Mouse (Mus musculus): Measurements from ENCODE around the gene Gm5447.

Gene Gm5447

DNA sequence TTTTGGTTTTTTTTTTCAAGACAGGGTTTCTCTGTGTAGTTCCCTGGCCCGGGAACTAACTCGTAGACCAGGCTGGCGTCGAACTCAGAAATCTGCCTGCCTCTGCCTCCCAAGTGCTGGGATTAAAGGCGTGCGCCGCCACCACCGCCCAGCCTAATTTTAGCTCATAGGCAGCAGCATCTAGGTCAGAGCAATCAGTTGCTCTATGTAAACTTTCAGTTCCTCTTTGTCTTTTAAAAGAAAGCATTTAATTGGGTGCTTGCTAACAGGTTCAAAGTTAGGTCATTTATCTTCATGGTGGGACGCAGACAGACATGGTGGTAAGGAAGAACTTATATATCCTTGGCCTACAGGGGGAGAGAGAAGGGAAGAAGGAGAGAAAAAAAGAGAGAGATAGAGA is 24.8 kb upstream of the Gm5447 start:
- TF ChIP-seq NANOG (IDR thresholded peaks at IDR 0.05; ENCODE audit: borderline replicate concordance, low read length) (no peak; the same call in 1 of the 2 replicates), CTCF (conservative IDR thresholded peaks at IDR 0.05; ENCODE audit: low read length) (no peak), POU5F1 (IDR thresholded peaks at IDR 0.05; ENCODE audit: borderline replicate concordance, low read length) (no peak)
- no peak overlapping the region for H3K4me3 ChIP-seq (replicated peaks; ENCODE audit: low read length)
- no peaks in the 10 kb centered on the region for H3K36me3 ChIP-seq (ENCODE audit: insufficient read depth, low read length)
- no peaks in the 10 kb centered on the region for H3K9me3 ChIP-seq (ENCODE audit: low read length)
- H3K27me3 ChIP-seq (ENCODE audit: insufficient read depth, low read length) = no peaks in the 10 kb centered on the region
- H3K4me1 ChIP-seq (replicated peaks; ENCODE audit: low read depth, low read length) = peaks cover 11% of the 10 kb centered on the region; the same call in 1 of the 2 replicates

DNA sequence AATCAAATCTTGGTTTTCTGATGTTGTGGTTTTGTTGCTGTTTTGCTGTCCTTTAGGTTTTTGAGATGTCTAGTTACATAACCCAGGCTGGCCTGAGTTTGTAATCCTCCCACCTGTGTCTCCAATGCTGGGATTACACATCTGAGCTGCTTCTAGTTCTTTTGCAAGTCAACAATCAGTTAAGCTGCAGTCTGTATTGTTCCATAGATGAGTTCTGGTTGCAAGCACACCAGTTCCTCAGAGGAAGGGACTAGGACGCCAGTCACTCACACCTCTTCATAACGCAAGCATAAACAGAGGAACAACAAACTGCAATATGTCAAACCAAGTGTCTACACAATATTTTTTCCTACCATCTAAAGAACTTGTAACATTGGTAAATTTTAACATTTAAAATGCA is 22.0 kb upstream of the Gm5447 start:
- TF ChIP-seq POU5F1 (IDR thresholded peaks at IDR 0.05; ENCODE audit: borderline replicate concordance, low read length) (no peak), NANOG (IDR thresholded peaks at IDR 0.05; ENCODE audit: borderline replicate concordance, low read length) (no peak), CTCF (conservative IDR thresholded peaks at IDR 0.05; ENCODE audit: low read length) (no peak)
- Histone ChIP-seq H3K9me3 (ENCODE audit: low read length) (no peaks in the 10 kb centered on the region), H3K27me3 (ENCODE audit: insufficient read depth, low read length) (no peaks in the 10 kb centered on the region), H3K36me3 (ENCODE audit: insufficient read depth, low read length) (no peaks in the 10 kb centered on the region), H3K4me1 (replicated peaks; ENCODE audit: low read depth, low read length) (peaks cover 8% of the 10 kb centered on the region; the same call in 1 of the 2 replicates), H3K4me3 (replicated peaks; ENCODE audit: low read length) (no peak overlapping the region)

DNA sequence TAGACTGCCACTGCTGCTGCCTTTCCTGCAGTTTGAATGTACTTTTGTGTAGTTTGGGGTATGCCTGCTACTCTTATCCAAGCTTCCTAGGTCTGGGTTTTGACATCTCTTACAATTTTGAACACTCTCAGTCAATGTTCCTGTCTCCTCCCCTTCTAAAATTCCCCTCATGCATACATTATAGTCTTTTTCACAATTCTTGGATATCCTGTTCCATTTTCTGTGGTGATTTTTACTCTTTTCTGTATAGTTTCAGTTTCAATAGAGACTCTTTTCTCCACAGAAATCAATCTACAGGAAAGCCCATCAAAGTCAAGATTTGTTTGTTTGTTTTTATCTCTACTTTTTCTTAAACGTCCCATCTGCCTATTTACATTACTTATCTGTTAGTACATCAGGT is 20.4 kb upstream of the Gm5447 start:
- H3K36me3 ChIP-seq (ENCODE audit: insufficient read depth, low read length) = no peaks in the 10 kb centered on the region
- TF ChIP-seq CTCF (conservative IDR thresholded peaks at IDR 0.05; ENCODE audit: low read length) = no peak
- TF ChIP-seq POU5F1 (IDR thresholded peaks at IDR 0.05; ENCODE audit: borderline replicate concordance, low read length) = no peak
- no peak for TF ChIP-seq NANOG (IDR thresholded peaks at IDR 0.05; ENCODE audit: borderline replicate concordance, low read length)
- H3K9me3 ChIP-seq (ENCODE audit: low read length) = no peaks in the 10 kb centered on the region
- H3K4me3 ChIP-seq (replicated peaks; ENCODE audit: low read length) = no peak overlapping the region
- no peaks in the 10 kb centered on the region for H3K27me3 ChIP-seq (ENCODE audit: insufficient read depth, low read length)
- H3K4me1 ChIP-seq (replicated peaks; ENCODE audit: low read depth, low read length) = no peaks in the 10 kb centered on the region; the same call in 1 of the 2 replicates

DNA sequence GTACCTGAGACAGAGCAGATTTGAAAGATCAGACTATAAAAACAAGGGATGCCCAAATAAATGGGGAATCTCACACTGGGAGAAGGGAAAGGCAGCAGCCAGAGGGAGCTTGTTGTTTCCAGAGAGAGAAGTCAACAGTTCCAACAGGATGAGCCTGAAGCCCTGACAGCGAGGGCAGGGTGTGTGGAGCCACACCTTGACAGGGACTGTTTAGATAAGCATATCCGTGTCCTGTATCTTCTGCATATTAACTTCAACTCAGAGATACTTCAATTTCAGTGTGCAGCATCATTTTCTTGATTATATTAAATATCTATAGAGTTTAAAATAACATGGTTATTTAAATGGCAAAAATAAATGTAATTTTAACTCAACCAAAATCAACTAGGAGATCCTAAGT is 13.3 kb upstream of the Gm5447 start:
- Histone ChIP-seq H3K36me3 (ENCODE audit: insufficient read depth, low read length) (peaks cover 8% of the 10 kb centered on the region; the same call in 1 of the 2 replicates), H3K9me3 (ENCODE audit: low read length) (no peaks in the 10 kb centered on the region), H3K4me1 (replicated peaks; ENCODE audit: low read depth, low read length) (peaks cover 28% of the 10 kb centered on the region), H3K27me3 (ENCODE audit: insufficient read depth, low read length) (no peaks in the 10 kb centered on the region), H3K4me3 (replicated peaks; ENCODE audit: low read length) (no peak overlapping the region)
- TF ChIP-seq POU5F1 (IDR thresholded peaks at IDR 0.05; ENCODE audit: borderline replicate concordance, low read length) (no peak), CTCF (conservative IDR thresholded peaks at IDR 0.05; ENCODE audit: low read length) (no peak), NANOG (IDR thresholded peaks at IDR 0.05; ENCODE audit: borderline replicate concordance, low read length) (no peak)

DNA sequence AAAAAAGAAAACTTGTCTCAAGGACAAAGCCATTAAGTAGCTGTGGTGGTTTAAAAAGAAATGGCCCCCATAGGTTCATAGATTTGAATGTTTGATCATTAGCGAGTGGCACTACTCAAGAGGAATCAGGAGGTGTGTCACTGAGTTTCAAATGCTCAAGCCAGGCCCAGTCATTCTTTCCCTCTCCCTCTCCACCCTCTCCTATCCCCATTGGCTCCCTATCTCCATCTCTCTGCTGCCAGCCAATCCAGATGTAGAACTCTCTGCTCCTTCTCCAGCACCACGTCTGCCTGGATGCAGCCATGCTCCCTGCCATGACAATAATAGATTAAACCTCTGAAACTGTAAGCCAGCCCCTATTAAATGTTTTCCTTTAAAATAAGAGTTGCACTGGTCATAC is 12.1 kb upstream of the Gm5447 start:
- Histone ChIP-seq H3K4me1 (replicated peaks; ENCODE audit: low read depth, low read length) (peaks cover 39% of the 10 kb centered on the region), H3K4me3 (replicated peaks; ENCODE audit: low read length) (no peak overlapping the region), H3K27me3 (ENCODE audit: insufficient read depth, low read length) (no peaks in the 10 kb centered on the region), H3K9me3 (ENCODE audit: low read length) (no peaks in the 10 kb centered on the region), H3K36me3 (ENCODE audit: insufficient read depth, low read length) (peaks cover 8% of the 10 kb centered on the region; the same call in 1 of the 2 replicates)
- TF ChIP-seq CTCF (conservative IDR thresholded peaks at IDR 0.05; ENCODE audit: low read length) (no peak), POU5F1 (IDR thresholded peaks at IDR 0.05; ENCODE audit: borderline replicate concordance, low read length) (no peak), NANOG (IDR thresholded peaks at IDR 0.05; ENCODE audit: borderline replicate concordance, low read length) (no peak)

DNA sequence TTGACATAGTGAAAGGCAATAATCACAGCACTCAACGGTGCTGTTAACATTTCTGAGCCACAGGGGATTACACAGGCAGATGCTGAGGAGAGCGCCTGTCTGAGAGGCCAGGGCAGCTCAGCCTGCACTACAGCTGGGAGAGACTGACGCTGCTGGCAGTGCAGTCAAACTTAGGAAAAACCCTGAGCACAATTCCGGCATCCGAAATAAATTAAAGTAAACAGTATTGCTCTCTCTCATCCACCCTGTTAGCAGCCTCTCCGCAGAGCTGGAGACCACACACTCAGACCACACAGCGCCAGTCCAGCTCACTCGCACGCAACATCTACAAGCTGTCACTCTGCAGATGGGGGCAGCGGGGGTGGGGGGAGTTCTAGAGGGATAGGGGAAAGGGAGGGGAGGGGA is 7.5 kb upstream of the Gm5447 start:
- TF ChIP-seq POU5F1 (IDR thresholded peaks at IDR 0.05; ENCODE audit: borderline replicate concordance, low read length) (no peak), CTCF (conservative IDR thresholded peaks at IDR 0.05; ENCODE audit: low read length) (no peak), NANOG (IDR thresholded peaks at IDR 0.05; ENCODE audit: borderline replicate concordance, low read length) (peak; percentile 63; the same call in 1 of the 2 replicates)

GRCm38 (mm10) chr13:30968311-30968710 is 5.7 kb upstream of the Gm5447 start:
- H3K4me3 ChIP-seq (replicated peaks; ENCODE audit: low read length) = no peak overlapping the region
- H3K27me3 ChIP-seq (ENCODE audit: insufficient read depth, low read length) = no peaks in the 10 kb centered on the region
- peaks cover 35% of the 10 kb centered on the region for H3K4me1 ChIP-seq (replicated peaks; ENCODE audit: low read depth, low read length)
- H3K9me3 ChIP-seq (ENCODE audit: low read length) = no peaks in the 10 kb centered on the region
- TF ChIP-seq CTCF (conservative IDR thresholded peaks at IDR 0.05; ENCODE audit: low read length) (no peak), NANOG (IDR thresholded peaks at IDR 0.05; ENCODE audit: borderline replicate concordance, low read length) (no peak), POU5F1 (IDR thresholded peaks at IDR 0.05; ENCODE audit: borderline replicate concordance, low read length) (no peak)
- H3K36me3 ChIP-seq (ENCODE audit: insufficient read depth, low read length) = no peaks in the 10 kb centered on the region

More for the DNA sequence above, 7.5 kb upstream of the Gm5447 start:
- H3K4me1 ChIP-seq (replicated peaks; ENCODE audit: low read depth, low read length) = peaks cover 28% of the 10 kb centered on the region
- peaks cover under 1% of the 10 kb centered on the region; the same call in 1 of the 2 replicates for H3K36me3 ChIP-seq (ENCODE audit: insufficient read depth, low read length)
- H3K4me3 ChIP-seq (replicated peaks; ENCODE audit: low read length) = no peak overlapping the region
- H3K9me3 ChIP-seq (ENCODE audit: low read length) = no peaks in the 10 kb centered on the region
- H3K27me3 ChIP-seq (ENCODE audit: insufficient read depth, low read length) = no peaks in the 10 kb centered on the region

- no peaks in the 10 kb centered on the region for H3K36me3 ChIP-seq (ENCODE audit: insufficient read depth, low read length)
- no peaks in the 10 kb centered on the region for H3K9me3 ChIP-seq (ENCODE audit: low read length)
- no peak for TF ChIP-seq POU5F1 (IDR thresholded peaks at IDR 0.05; ENCODE audit: borderline replicate concordance, low read length)
- TF ChIP-seq CTCF (conservative IDR thresholded peaks at IDR 0.05; ENCODE audit: low read length) = no peak
- TF ChIP-seq NANOG (IDR thresholded peaks at IDR 0.05; ENCODE audit: borderline replicate concordance, low read length) = no peak
- H3K27me3 ChIP-seq (ENCODE audit: insufficient read depth, low read length) = no peaks in the 10 kb centered on the region
- H3K4me3 ChIP-seq (replicated peaks; ENCODE audit: low read length) = no peak overlapping the region
- H3K4me1 ChIP-seq (replicated peaks; ENCODE audit: low read depth, low read length) = peaks cover 37% of the 10 kb centered on the region
Observed at GRCm38 (mm10) chr13:30971047-30971446, 3.0 kb upstream of the Gm5447 start.

DNA sequence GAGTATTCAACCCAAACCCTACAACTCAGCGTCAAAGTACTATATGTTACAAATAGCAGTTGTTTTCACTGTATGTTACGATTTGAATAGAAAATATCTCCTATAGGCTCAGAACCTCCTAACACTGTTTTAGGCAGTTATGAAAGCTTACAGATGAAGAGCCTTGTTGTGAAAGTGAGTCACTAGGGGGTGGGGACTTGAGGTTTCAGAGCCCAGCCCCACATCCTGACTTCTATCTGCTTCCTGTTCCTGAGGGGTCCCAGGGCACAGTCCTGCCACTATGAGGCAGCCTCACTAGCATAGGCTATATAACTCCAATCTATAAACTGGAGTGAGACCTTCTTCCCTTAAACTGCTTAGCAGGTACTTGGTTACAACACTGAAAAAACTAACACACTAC is 1.9 kb upstream of the Gm5447 start:
- H3K4me1 ChIP-seq (replicated peaks; ENCODE audit: low read depth, low read length) = peaks cover 27% of the 10 kb centered on the region
- no peaks in the 10 kb centered on the region for H3K36me3 ChIP-seq (ENCODE audit: insufficient read depth, low read length)
- no peak for TF ChIP-seq NANOG (IDR thresholded peaks at IDR 0.05; ENCODE audit: borderline replicate concordance, low read length)
- TF ChIP-seq POU5F1 (IDR thresholded peaks at IDR 0.05; ENCODE audit: borderline replicate concordance, low read length) = no peak
- no peak for TF ChIP-seq CTCF (conservative IDR thresholded peaks at IDR 0.05; ENCODE audit: low read length)
- no peak overlapping the region for H3K4me3 ChIP-seq (replicated peaks; ENCODE audit: low read length)
- no peaks in the 10 kb centered on the region for H3K9me3 ChIP-seq (ENCODE audit: low read length)
- H3K27me3 ChIP-seq (ENCODE audit: insufficient read depth, low read length) = no peaks in the 10 kb centered on the region
